Mouse (Mus musculus) ES-Bruce4 (cell line): ENCODE results near the gene Hist2h2aa1.

Experiments used
- CTCF ChIP-seq: IDR thresholded peaks from one replicate; pipeline ENCODE4 v1.8.1; 2011; ENCODE audit warnings: low read depth, low read length
- POLR2A ChIP-seq: IDR thresholded peaks from one replicate; pipeline ENCODE4 v1.8.1; 2011; ENCODE audit warnings: low read length; ENCODE audit not compliant: insufficient read depth

- no peak for TF ChIP-seq CTCF
- peak; percentile 78 for TF ChIP-seq POLR2A
Measured at GRCm38 (mm10) chr3:96262216-96262875, 17.0 kb downstream of the Hist2h2aa1 start.
